Mouse (Mus musculus) testis, adult 2 months (tissue): Measurements from ENCODE around the gene Fyn.

ENCODE experiments used
- CTCF ChIP-seq: fragments of 200-500 bp; IDR thresholded peaks from 2 replicates; pipeline ENCODE4 v1.5.1; 2012; ENCODE audit warnings: low read depth, mild to moderate bottlenecking, inconsistent platforms, low read length, moderate library complexity; ENCODE audit not compliant: control insufficient read depth, insufficient read depth, insufficient replicate concordance
- POLR2A ChIP-seq: fragments of 200-500 bp; IDR thresholded peaks from 2 replicates; pipeline ENCODE4 v1.6.1; 2012; ENCODE audit warnings: low read depth, mild to moderate bottlenecking, inconsistent platforms, low read length, moderate library complexity; ENCODE audit not compliant: control insufficient read depth

GRCm38 (mm10) chr10:39443947-39444346 is 75.3 kb downstream of the Fyn start:
- TF ChIP-seq CTCF (no peak), POLR2A (no peak)
